Mouse (Mus musculus): Measurements from ENCODE around the gene Gm34302. TPM values are rescaled to one million over a fixed set of nuclear protein-coding genes. Genes with fewer than 3 reads are reported as not detected.

Gm34302 gene
- not detected for polyA plus RNA-seq (2014; fragmentation: Illumina TruSeq; extraction: RNeasy Lipid Tissue Mini Kit (QIAGEN cat#74804); ENCODE audit: insufficient read depth, low read depth, low replicate concordance)

DNA sequence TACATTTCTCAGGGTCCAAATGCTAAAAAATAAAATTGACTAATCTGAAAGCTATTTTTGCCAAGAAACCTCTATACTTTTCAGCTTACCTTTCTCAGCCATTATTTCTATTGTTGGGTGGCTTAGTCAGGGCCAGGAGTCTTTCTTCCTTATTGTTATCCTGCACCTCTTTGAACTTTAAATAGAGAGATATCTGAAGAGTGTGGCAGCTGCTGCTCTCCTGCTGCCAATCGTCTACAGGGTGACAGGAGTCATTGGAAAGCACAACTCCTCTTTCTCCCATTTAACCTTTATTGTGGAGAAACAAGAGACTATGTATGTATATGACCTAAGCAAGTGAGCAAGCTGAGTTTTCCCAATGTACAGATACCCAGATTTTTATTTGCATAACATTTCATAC, at the start of gene Gm34302:
Gm34302 (minus strand) TSS at position 154 of the 400 bp plus-strand sequence.

Other genes starting within 250 kb of the Gm34302 start
- 21.8 TPM for gene Mme, start 242.3 kb downstream of the Gm34302 start, polyA plus RNA-seq (2014; fragmentation: Illumina TruSeq; extraction: RNeasy Lipid Tissue Mini Kit (QIAGEN cat#74804); ENCODE audit: insufficient read depth, low read depth, low replicate concordance)

Measured in lung, adult 10 weeks (tissue).